Mouse (Mus musculus): ENCODE results near the gene Pitpnb. TPM values are rescaled to one million over a fixed set of nuclear protein-coding genes. Genes with fewer than 3 reads are reported as not detected.

Gene Pitpnb
- polyA plus RNA-seq, 1 experiment from 2014 or later: 99.7 TPM

GRCm38 (mm10) chr5:111395771-111396170 lies 65.2 kb downstream of the Pitpnb start:
- peaks cover 65% of the 10 kb centered on the region for H3K4me1 ChIP-seq (ENCODE audit: control insufficient read depth, insufficient read depth, low read length)
- H3K9ac ChIP-seq (ENCODE audit: low read depth, low read length): no peak overlapping the region
- no peak overlapping the region for H3K4me3 ChIP-seq (ENCODE audit: low read depth, low read length)
- ATAC-seq (ENCODE audit: low read depth) (peak; percentile 20), DNase-seq (ENCODE audit: low spot score) (peak; percentile 72)
- H3K27me3 ChIP-seq (replicated peaks; ENCODE audit: control insufficient read depth, insufficient read depth, low read length): no peaks in the 10 kb centered on the region
- H3K36me3 ChIP-seq (ENCODE audit: control insufficient read depth, insufficient read depth, low read length): no peaks in the 10 kb centered on the region
- H3K9me3 ChIP-seq (ENCODE audit: control insufficient read depth, low read length): no peaks in the 10 kb centered on the region
- peak overlapping the region; percentile 83 for H3K27ac ChIP-seq (replicated peaks; ENCODE audit: low read depth, low read length)
- no peak overlapping the region for H3K4me2 ChIP-seq (ENCODE audit: low read depth, low read length)
- 15% methylated on average over 8 of the region's 10 CpGs for WGBS

- no peak for DNase-seq (ENCODE audit: low spot score)
- Histone ChIP-seq H3K4me3 (ENCODE audit: low read depth, low read length) (no peak overlapping the region), H3K4me1 (ENCODE audit: control insufficient read depth, insufficient read depth, low read length) (peaks cover 65% of the 10 kb centered on the region), H3K9me3 (ENCODE audit: control insufficient read depth, low read length) (no peaks in the 10 kb centered on the region), H3K36me3 (ENCODE audit: control insufficient read depth, insufficient read depth, low read length) (no peaks in the 10 kb centered on the region), H3K4me2 (ENCODE audit: low read depth, low read length) (no peak overlapping the region), H3K27ac (replicated peaks; ENCODE audit: low read depth, low read length) (peak overlapping the region; percentile 83), H3K27me3 (replicated peaks; ENCODE audit: control insufficient read depth, insufficient read depth, low read length) (no peaks in the 10 kb centered on the region), H3K9ac (ENCODE audit: low read depth, low read length) (no peak overlapping the region)
- WGBS: 61% methylated on average over 4 of the region's 4 CpGs
- 0 out of 2 replicates have a peak, but pooled peaks have one; percentile 3 for ATAC-seq (ENCODE audit: low read depth)
Measured at GRCm38 (mm10) chr5:111396199-111396598, 65.6 kb downstream of the Pitpnb start.

GRCm38 (mm10) chr5:111398471-111398870 lies 67.9 kb downstream of the Pitpnb start:
- WGBS: 30% methylated on average over 3 of the region's 4 CpGs
- H3K27ac ChIP-seq (replicated peaks; ENCODE audit: low read depth, low read length): peak overlapping the region; percentile 65
- no peaks in the 10 kb centered on the region for H3K36me3 ChIP-seq (ENCODE audit: control insufficient read depth, insufficient read depth, low read length)
- H3K4me2 ChIP-seq (ENCODE audit: low read depth, low read length): no peak overlapping the region
- H3K9ac ChIP-seq (ENCODE audit: low read depth, low read length): 0 out of 2 replicates have a peak overlapping the region, but pooled peaks have one; percentile 9
- H3K4me1 ChIP-seq (ENCODE audit: control insufficient read depth, insufficient read depth, low read length): peaks cover 71% of the 10 kb centered on the region
- H3K27me3 ChIP-seq (replicated peaks; ENCODE audit: control insufficient read depth, insufficient read depth, low read length): no peaks in the 10 kb centered on the region
- no peaks in the 10 kb centered on the region for H3K9me3 ChIP-seq (ENCODE audit: control insufficient read depth, low read length)
- DNase-seq (ENCODE audit: low spot score) (no peak), ATAC-seq (ENCODE audit: low read depth) (no peak)
- no peak overlapping the region for H3K4me3 ChIP-seq (ENCODE audit: low read depth, low read length)

GRCm38 (mm10) chr5:111399271-111399670 lies 68.7 kb downstream of the Pitpnb start:
- Histone ChIP-seq H3K9ac (ENCODE audit: low read depth, low read length) (no peak overlapping the region), H3K9me3 (ENCODE audit: control insufficient read depth, low read length) (no peaks in the 10 kb centered on the region), H3K4me3 (ENCODE audit: low read depth, low read length) (no peak overlapping the region), H3K4me1 (ENCODE audit: control insufficient read depth, insufficient read depth, low read length) (peaks cover 63% of the 10 kb centered on the region), H3K27ac (replicated peaks; ENCODE audit: low read depth, low read length) (no peak overlapping the region), H3K27me3 (replicated peaks; ENCODE audit: control insufficient read depth, insufficient read depth, low read length) (no peaks in the 10 kb centered on the region), H3K4me2 (ENCODE audit: low read depth, low read length) (no peak overlapping the region), H3K36me3 (ENCODE audit: control insufficient read depth, insufficient read depth, low read length) (no peaks in the 10 kb centered on the region)
- no peak for ATAC-seq (ENCODE audit: low read depth)
- WGBS: 84% methylated on average over 4 of the region's 4 CpGs
- DNase-seq (ENCODE audit: low spot score): no peak

GRCm38 (mm10) chr5:111401879-111402650 lies 71.5 kb downstream of the Pitpnb start:
- no peak overlapping the region for H3K4me2 ChIP-seq (ENCODE audit: low read depth, low read length)
- H3K9ac ChIP-seq (ENCODE audit: low read depth, low read length): no peak overlapping the region
- ATAC-seq (ENCODE audit: low read depth) (peak; percentile 12; the same call in 1 of the 2 replicates), DNase-seq (ENCODE audit: low spot score) (no peak)
- H3K4me3 ChIP-seq (ENCODE audit: low read depth, low read length): no peak overlapping the region
- H3K27me3 ChIP-seq (replicated peaks; ENCODE audit: control insufficient read depth, insufficient read depth, low read length): no peaks in the 10 kb centered on the region
- WGBS: 55% methylated on average over 19 of the region's 19 CpGs
- H3K4me1 ChIP-seq (ENCODE audit: control insufficient read depth, insufficient read depth, low read length): peaks cover 36% of the 10 kb centered on the region
- H3K9me3 ChIP-seq (ENCODE audit: control insufficient read depth, low read length): no peaks in the 10 kb centered on the region
- H3K27ac ChIP-seq (replicated peaks; ENCODE audit: low read depth, low read length): peak overlapping the region; percentile 52; the same call in 1 of the 2 replicates
- no peaks in the 10 kb centered on the region for H3K36me3 ChIP-seq (ENCODE audit: control insufficient read depth, insufficient read depth, low read length)

- Histone ChIP-seq H3K36me3 (ENCODE audit: control insufficient read depth, insufficient read depth, low read length) (no peaks in the 10 kb centered on the region), H3K27me3 (replicated peaks; ENCODE audit: control insufficient read depth, insufficient read depth, low read length) (no peaks in the 10 kb centered on the region), H3K9ac (ENCODE audit: low read depth, low read length) (no peak overlapping the region), H3K4me2 (ENCODE audit: low read depth, low read length) (no peak overlapping the region), H3K9me3 (ENCODE audit: control insufficient read depth, low read length) (no peaks in the 10 kb centered on the region), H3K4me3 (ENCODE audit: low read depth, low read length) (no peak overlapping the region), H3K4me1 (ENCODE audit: control insufficient read depth, insufficient read depth, low read length) (peaks cover 31% of the 10 kb centered on the region), H3K27ac (replicated peaks; ENCODE audit: low read depth, low read length) (peak overlapping the region; percentile 52; the same call in 1 of the 2 replicates)
- 76% methylated on average over 6 of the region's 6 CpGs for WGBS
- ATAC-seq (ENCODE audit: low read depth): no peak
- DNase-seq (ENCODE audit: low spot score): no peak
Measured at GRCm38 (mm10) chr5:111402651-111402996, 72.1 kb downstream of the Pitpnb start.

- DNase-seq (ENCODE audit: low spot score): no peak
- H3K9me3 ChIP-seq (ENCODE audit: control insufficient read depth, low read length): no peaks in the 10 kb centered on the region
- no peak overlapping the region for H3K9ac ChIP-seq (ENCODE audit: low read depth, low read length)
- H3K4me2 ChIP-seq (ENCODE audit: low read depth, low read length): no peak overlapping the region
- H3K4me1 ChIP-seq (ENCODE audit: control insufficient read depth, insufficient read depth, low read length): peaks cover 34% of the 10 kb centered on the region
- ATAC-seq (ENCODE audit: low read depth): no peak
- H3K36me3 ChIP-seq (ENCODE audit: control insufficient read depth, insufficient read depth, low read length): no peaks in the 10 kb centered on the region
- WGBS: 72% methylated on average over 6 of the region's 6 CpGs
- H3K27me3 ChIP-seq (replicated peaks; ENCODE audit: control insufficient read depth, insufficient read depth, low read length): no peaks in the 10 kb centered on the region
- H3K4me3 ChIP-seq (ENCODE audit: low read depth, low read length): no peak overlapping the region
- no peak overlapping the region for H3K27ac ChIP-seq (replicated peaks; ENCODE audit: low read depth, low read length)
Measured at GRCm38 (mm10) chr5:111404721-111405120, 74.2 kb downstream of the Pitpnb start.

- H3K27ac ChIP-seq (replicated peaks; ENCODE audit: low read depth, low read length): peak overlapping the region; percentile 88
- H3K4me1 ChIP-seq (ENCODE audit: control insufficient read depth, insufficient read depth, low read length): peaks cover 16% of the 10 kb centered on the region
- DNase-seq (ENCODE audit: low spot score) (peak; percentile 89), ATAC-seq (ENCODE audit: low read depth) (peak; percentile 80)
- peak overlapping the region; percentile 39 for H3K4me2 ChIP-seq (ENCODE audit: low read depth, low read length)
- no peaks in the 10 kb centered on the region for H3K36me3 ChIP-seq (ENCODE audit: control insufficient read depth, insufficient read depth, low read length)
- H3K4me3 ChIP-seq (ENCODE audit: low read depth, low read length): no peak overlapping the region
- no peaks in the 10 kb centered on the region for H3K27me3 ChIP-seq (replicated peaks; ENCODE audit: control insufficient read depth, insufficient read depth, low read length)
- H3K9me3 ChIP-seq (ENCODE audit: control insufficient read depth, low read length): no peaks in the 10 kb centered on the region
- WGBS: 11% methylated on average over 10 of the region's 14 CpGs
- H3K9ac ChIP-seq (ENCODE audit: low read depth, low read length): peak overlapping the region; percentile 47; the same call in 1 of the 2 replicates
Measured at GRCm38 (mm10) chr5:111408470-111409105, 78.0 kb downstream of the Pitpnb start.

Measured in embryonic facial prominence, embryonic 14.5 days (tissue).